Mouse (Mus musculus): ENCODE results near the gene Ptbp3. TPM values are rescaled to one million over a fixed set of nuclear protein-coding genes. Genes with fewer than 3 reads are reported as not detected.

Gene Ptbp3
- polyA plus RNA-seq (2012; ENCODE audit: low replicate concordance), result 152 and 186 TPM in 2 replicates

DNA sequence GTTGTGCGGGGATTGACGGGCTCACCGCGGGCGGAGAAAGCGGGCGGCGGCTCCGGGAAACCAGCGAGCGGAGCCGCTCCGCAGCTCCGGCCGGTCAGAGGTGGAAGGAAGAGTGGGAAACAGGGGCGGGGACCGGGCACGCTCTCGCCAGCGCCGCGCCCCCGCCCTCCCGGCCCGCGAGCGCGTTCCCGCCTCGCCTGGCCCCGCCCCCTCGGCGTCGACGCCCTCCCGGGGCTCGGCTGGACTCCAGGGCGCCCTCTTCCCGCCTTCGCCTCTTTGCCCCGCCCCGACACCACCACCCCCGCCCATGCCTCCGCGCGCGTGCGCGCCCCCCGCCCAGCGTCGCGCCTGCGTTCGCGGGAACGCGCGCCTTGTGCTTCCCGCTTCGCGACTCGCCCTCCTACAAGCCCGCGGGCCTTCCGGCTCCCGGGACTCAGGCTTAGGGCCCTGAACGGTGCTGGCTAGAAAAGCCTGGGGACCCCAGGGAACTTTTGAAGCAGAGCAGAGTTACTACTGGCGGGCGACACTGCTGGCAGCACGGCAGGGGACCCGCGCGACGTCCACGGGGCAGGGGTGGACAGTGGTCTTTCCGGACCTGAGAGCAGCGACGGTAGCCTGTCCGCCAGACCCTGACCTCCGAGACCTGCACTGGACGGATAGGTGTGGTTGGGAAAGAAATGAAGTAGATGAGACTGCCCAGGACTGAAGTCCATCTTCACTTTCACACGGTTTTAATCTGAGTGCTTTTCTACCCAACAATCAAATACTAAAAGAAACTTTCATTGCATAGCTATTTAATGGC is at the start of gene Ptbp3:
TSS of gene Ptbp3 (minus strand) at position 190 of the 802 bp plus-strand sequence.

DNA sequence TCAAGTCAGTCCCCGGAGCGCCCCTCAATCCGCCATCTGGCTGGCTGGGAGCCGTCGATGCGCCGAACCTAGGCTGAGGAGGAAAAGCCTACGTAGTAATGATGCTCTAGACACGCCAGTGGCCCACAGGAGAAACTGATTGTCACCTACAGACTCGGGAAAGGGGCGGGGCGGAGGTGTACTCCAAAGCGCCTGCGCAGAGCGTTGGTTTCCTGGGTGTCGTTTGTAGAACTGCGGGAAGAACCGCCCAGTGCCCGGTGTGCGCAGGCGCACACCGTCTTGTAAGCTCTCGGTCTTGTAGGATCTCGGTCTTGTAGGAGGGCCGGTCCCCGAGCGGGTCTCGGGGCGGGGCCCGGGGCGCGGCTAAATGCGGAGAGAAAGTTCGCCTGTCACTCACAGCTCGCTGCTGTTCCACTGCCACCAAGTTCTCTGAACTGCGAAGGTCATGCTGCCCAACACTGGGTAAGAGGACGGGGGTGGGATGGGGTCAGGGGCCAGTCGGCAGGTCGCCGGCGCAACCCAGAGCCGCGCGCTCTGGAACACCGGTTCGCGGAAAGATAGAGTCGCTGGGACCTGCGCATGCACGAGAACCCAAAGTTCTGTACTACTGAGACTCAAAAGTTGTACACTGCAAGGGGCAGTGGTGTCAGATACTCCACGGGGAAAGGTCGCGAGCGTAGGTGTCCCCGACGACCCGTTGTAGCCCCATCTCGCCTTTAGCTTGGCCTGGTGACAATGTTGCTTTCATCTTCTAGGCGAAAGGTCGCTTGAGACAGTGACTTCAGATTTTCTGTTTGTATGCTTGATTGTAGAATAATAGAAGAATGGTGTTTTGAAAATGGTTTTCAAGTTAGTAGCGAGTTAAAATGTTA is 32.4 kb upstream of the Ptbp3 start, which contains the start of gene Hsdl2:
TSS of gene Hsdl2 (plus strand) at position 250 of the 872 bp plus-strand sequence.

DNA sequence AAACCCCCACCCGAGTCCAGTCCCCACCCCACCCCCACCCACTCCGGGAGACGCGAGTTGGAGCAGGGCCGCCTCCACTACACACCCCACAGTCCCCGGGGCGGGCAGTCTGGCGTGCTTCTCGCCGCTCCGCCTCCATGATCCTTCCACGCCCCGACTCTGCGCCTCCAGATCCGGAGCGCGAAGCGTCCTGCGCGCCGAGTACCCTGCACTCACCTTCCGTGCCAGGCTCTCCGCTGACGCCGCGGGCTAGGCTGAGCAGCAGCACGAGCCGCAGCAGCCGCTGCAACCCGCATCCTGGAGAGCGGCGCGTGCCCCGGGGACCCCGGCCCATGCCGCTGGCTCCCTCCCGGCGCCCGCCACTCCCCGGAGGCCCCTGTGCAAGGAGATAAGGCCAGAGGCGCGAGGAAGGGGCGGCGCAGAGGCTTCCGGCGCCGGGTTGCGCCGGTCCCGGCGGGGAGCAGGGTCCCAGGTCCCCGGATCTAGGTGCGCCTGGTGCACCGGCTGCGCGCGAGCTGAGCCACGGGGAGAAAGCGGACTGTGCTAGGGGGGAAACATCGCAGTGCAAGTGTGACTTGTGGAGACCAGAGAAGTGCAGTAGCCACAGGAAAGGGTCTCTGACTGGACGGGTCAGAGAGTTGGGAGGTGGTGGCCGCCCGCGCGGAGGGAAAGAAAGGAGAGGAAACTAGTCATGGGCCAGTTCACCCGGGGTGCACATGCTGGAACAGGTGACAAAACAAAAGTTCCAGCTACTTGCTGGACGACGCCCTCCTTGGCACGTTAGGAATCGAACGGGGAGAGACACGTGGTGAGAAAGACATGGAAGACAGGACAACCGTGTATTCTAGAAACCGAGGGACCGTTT is 110.9 kb downstream of the Ptbp3 start, which contains the start of gene Susd1:
TSS of gene Susd1 (minus strand) at position 644 of the 865 bp plus-strand sequence.

Other genes starting within 250 kb of the Ptbp3 start
- 3.2 and 4.0 TPM in 2 replicates for gene Susd1, start 110.7 kb downstream of the Ptbp3 start, polyA plus RNA-seq (2012; ENCODE audit: low replicate concordance)
- gene Hsdl2, start 32.2 kb upstream of the Ptbp3 start, polyA plus RNA-seq (2012; ENCODE audit: low replicate concordance), result 3.4 and 4.3 TPM in 2 replicates
- gene E130308A19Rik, start 76.8 kb upstream of the Ptbp3 start, polyA plus RNA-seq (2012; ENCODE audit: low replicate concordance), result 4.4 and 6.4 TPM in 2 replicates